Mouse (Mus musculus): ENCODE measurements around the gene Xirp1.

DNA sequence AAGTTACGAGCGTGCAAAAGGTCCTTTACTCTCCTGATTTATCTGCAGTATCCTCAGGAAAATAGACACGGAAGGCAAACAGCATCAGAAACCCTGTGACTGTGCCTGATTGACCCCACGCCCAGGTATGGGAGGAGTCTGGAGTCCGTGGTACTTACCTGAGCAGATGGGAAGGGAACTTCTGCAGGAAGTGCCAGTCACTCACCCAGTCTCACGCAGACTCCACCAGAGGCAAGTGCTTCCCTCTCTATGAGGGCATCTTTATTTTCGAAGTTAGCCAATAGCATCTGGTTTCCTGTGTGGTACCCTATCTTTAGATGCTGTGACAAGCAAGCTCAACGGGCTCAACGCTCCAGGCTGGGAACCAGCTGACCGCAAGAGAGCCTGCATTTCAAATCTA, 44.6 kb upstream of the Xirp1 start:
- no peak for TF ChIP-seq CTCF (IDR thresholded peaks at IDR 0.05; ENCODE audit: extremely low read depth, insufficient read depth, low read length)
- TF ChIP-seq POLR2A (IDR thresholded peaks at IDR 0.05; ENCODE audit: extremely low read depth, insufficient read depth, low read length) = 0 out of 2 replicates have a peak, but pooled peaks have one; percentile 35
